In the genomic region with DNA sequence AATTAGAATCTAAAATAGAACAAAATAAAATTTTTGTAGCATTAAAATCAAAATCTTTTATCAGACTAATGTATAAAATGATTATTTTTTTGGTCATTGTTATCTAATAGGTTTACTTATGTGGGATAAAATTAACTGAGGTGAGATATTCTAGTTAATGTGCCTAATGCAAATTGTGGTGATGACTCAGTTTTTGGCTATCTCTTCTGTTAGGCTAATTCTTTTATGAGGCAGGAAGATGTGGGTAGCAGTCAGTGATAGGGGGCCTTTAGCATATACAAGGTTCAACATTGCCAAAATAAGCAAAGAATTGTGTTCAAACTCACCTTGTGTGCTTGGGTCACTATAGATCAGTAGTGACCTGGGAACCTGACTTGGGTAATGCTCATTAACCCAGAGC, we compare ENCODE assay signal across 27 mouse cellular contexts.
"Had no signal": no experiment of that assay in that cellular context is flagged by ENCODE, and none has a peak within 500 bp of the region (broad histone marks: within the 10 kb centered on the region; RNA-seq: fewer than 3 reads in every experiment).

No protein-coding gene starts in this region.

- H3K4me1 ChIP-seq: embryonic facial prominence, embryonic 10.5 days; embryonic facial prominence, embryonic 12.5 days; embryonic facial prominence, embryonic 13.5 days; embryonic facial prominence, embryonic 15.5 days; forebrain, embryonic 10.5 days; forebrain, embryonic 12.5 days; forebrain, embryonic 13.5 days; forebrain, embryonic 15.5 days; heart, embryonic 10.5 days had no signal

- H3K9me3 ChIP-seq: embryonic facial prominence, embryonic 10.5 days; embryonic facial prominence, embryonic 12.5 days; embryonic facial prominence, embryonic 13.5 days; embryonic facial prominence, embryonic 15.5 days; forebrain, embryonic 10.5 days; forebrain, embryonic 12.5 days; forebrain, embryonic 13.5 days; forebrain, embryonic 15.5 days; heart, embryonic 10.5 days had no signal

- H3K4me3 ChIP-seq: embryonic facial prominence, embryonic 10.5 days; embryonic facial prominence, embryonic 12.5 days; embryonic facial prominence, embryonic 13.5 days; embryonic facial prominence, embryonic 15.5 days; erythroblast, embryonic 14.5 days; forebrain, embryonic 10.5 days; forebrain, embryonic 12.5 days; forebrain, embryonic 13.5 days; forebrain, embryonic 15.5 days; gastrocnemius, adult 2 months; heart, adult 2 months; heart, embryonic 10.5 days had no signal

- DNase-seq: cerebellum, adult 9-10 months; cerebellum, adult 9-11 months; cerebellum, postnatal 10 days; cerebellum, postnatal 14 days; cerebellum, postnatal 25 days; cerebellum, postnatal 36 days; embryo, embryonic 11 days; forebrain, postnatal 0 days; gastrocnemius, adult 2 months; gastrocnemius, postnatal 10 days; gastrocnemius, postnatal 14 days; gastrocnemius, postnatal 25 days; gastrocnemius, postnatal 36 days; heart, adult 18-20 months; heart, adult 2 months had no signal

- H3K9ac ChIP-seq: embryonic facial prominence, embryonic 12.5 days; embryonic facial prominence, embryonic 13.5 days; embryonic facial prominence, embryonic 15.5 days; forebrain, embryonic 12.5 days; forebrain, embryonic 13.5 days; forebrain, embryonic 15.5 days; forebrain, postnatal 0 days had no signal

- ATAC-seq: forebrain, embryonic 13.5 days; forebrain, embryonic 14.5 days; forebrain, embryonic 15.5 days; forebrain, postnatal 0 days had no signal

- H3K27ac ChIP-seq: embryonic facial prominence, embryonic 10.5 days; embryonic facial prominence, embryonic 12.5 days; embryonic facial prominence, embryonic 13.5 days; embryonic facial prominence, embryonic 15.5 days; forebrain, embryonic 10.5 days; forebrain, embryonic 12.5 days; forebrain, embryonic 13.5 days; forebrain, embryonic 15.5 days; gastrocnemius, adult 2 months; heart, adult 2 months; heart, embryonic 10.5 days had no signal

- H3K4me2 ChIP-seq: embryonic facial prominence, embryonic 12.5 days; embryonic facial prominence, embryonic 13.5 days; embryonic facial prominence, embryonic 15.5 days; forebrain, embryonic 12.5 days; forebrain, embryonic 13.5 days; forebrain, embryonic 15.5 days; heart, embryonic 11.5 days had no signal

- H3K27me3 ChIP-seq: embryonic facial prominence, embryonic 12.5 days; embryonic facial prominence, embryonic 13.5 days; embryonic facial prominence, embryonic 15.5 days; forebrain, embryonic 12.5 days; forebrain, embryonic 13.5 days; forebrain, embryonic 15.5 days had no signal
